Mouse (Mus musculus): ENCODE results near the gene Tmem200a.

Gene Tmem200a

DNA sequence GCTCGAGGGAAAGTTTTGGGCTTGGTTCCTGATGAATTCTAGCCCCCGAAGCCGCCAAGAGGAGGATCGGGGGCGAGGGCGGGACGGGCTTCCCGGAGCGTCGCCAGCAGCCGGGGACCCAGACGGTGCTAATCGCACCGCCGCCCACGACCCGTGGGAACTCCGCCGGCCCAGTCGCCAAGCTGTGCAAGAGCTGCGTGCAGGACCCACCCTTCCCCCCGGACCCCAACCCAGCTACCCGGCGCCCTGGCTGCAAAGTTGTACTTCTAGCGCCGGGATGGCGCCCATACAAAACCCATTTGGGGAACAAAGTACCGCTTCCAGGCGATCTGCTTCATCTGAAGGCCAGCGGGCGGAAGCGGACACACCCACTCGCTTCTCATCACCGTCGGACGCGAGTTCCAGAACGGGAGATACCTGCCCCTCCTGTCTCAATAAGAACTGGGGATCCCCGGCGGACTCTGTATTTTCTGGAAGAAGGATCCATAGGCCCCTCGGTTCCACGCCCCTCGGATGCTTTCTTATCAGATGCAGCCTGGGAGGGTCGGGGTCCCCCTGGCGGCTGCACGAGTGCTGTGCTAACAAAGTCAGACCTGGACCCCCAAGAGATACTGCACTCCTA is at the start of gene Tmem200a:
Tmem200a (minus strand) TSS at position 532 of the 622 bp plus-strand sequence.
- peak; percentile 59 to 79 for DNase-seq (ENCODE audit: low spot score in 2 of 2)

GRCm38 (mm10) chr10:26119822-26120183 is 41.0 kb upstream of the Tmem200a start:
- DNase-seq (ENCODE audit: low spot score in 2 of 2): peak in 1 of 2 experiments; percentile 12

DNA sequence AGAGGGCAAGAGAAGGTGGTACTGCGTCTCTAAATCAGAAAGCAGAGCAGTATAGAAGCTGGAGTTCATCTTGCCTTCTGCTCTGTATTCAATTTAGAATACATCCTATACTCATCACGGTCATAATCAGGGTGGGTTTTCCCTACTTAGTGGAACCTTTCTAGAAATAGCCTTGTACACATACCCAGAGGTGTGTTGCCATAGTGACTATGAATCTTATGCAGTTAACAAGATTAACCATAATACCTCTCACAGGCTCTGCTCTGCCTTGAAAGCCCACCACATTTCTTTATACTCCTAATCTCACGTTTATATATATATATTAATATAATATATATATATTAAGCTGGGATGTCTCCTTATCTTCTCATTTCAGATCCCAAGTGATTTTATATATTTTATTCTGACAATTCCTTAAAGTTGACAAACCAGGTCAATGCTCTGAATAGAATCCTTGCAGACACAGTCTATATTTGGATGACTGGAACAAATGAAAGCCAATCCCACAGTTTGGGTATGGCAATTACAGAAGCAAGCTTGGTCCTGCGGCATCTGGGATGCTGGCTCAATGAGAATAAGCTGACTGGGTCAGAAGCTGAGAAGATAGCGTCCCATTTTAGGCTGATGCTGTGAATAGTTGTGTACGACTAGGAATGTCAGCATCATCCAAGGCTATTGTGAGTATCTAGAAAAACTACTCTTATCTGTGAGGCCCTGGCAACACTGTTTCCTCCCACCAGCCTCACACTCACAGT is 40.4 kb upstream of the Tmem200a start:
- DNase-seq (ENCODE audit: low spot score in 2 of 2): no peak

- DNase-seq (ENCODE audit: low spot score in 2 of 2): no peak
Observed at GRCm38 (mm10) chr10:26114409-26114808, 35.6 kb upstream of the Tmem200a start.

DNA sequence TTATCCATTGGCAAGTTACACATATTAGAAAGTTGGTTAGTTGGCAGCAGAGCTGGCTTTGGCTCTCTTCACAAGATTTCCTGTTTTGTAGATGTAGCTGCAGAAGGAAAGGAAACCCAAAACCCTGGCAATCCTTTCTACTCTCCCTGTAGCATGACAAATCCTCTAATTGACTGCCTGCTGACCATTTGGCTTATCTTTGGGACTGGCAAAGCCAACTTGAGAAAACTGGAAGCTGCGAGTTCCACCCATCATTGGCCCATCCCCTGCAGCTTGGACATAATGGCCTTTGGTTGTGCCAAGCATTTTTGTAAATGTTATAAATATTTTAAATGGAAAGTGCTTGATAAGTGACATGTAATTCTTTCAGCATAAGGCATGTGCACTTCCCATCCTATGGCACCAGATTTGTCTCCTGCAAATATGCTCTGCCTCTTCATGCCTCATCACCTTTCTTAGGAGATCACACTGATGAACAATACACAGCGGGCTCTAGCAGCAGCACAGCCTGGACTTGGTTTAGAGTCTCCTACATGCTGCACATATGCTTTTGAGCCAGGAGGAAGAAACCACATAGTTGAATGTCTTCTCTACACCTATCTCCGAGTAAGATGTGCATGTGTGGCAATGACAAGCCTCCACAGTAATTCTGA is 24.6 kb upstream of the Tmem200a start:
- DNase-seq (ENCODE audit: low spot score in 2 of 2): no peak

DNA sequence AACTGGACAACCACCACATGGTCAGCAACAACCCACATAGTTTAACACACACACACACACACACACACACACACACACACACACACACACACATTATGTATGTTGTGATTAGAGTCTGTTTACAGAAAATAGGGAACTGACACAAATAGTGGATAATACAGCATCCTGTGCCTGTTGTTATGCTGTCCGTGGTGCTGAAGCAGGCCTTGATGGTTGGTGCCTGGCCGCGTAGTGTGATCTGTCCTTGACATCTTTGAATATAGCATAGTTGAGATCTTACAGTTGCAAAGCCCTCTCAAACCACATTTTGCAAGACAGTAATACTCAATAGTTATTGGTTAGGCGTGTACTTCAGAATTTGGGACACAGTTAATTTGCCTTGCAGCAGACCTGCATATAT is 3.2 kb upstream of the Tmem200a start:
- no peak for DNase-seq (ENCODE audit: low spot score in 2 of 2)

DNA sequence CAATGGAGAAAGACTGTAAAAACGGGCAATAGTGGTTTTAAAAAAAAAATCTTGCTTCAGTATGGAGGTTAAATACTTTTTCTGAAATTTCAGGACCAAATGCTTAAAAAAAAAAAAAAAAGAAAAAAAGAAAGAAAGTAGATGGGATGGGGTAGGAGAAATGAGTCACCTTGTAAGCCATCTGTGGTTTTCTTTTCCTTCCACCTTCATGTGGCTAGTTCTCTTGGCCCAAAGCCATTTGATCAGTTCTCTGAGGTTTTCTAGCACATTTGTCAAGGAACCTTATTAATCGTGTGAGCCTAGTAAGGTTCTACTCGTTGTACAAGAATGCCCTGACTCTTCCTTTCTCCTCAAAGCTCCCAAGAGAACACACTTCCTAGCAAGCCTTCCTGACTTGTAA is 826 bp upstream of the Tmem200a start:
- DNase-seq (ENCODE audit: low spot score in 2 of 2): no peak

GRCm38 (mm10) chr10:26077671-26078481 is 976 bp downstream of the Tmem200a start, which contains the start of gene Gm9767:
TSS of gene Gm9767 (plus strand) at chr10:26078255.
- peak; percentile 10 to 34 for DNase-seq (ENCODE audit: low spot score in 2 of 2)

DNA sequence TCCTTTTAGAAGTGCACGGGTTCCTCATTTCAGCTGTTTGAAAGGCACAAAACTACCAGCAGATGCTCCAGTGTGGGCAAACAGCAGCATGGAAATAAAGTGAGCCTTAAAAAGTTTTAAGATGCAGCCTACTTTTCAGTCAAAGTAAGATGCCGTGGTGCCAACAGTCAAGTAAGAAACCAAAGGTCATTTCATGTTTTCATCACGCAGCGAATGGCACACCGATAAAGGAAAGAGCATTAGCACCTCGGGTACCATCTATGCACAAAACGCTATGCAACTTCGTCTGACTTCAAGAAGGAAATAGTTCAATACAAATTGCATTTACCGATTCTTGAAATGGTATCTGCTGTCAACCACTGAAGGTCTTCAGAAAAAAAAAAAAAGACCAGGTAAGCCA is 1.9 kb downstream of the Tmem200a start:
- DNase-seq (ENCODE audit: low spot score in 2 of 2): no peak

GRCm38 (mm10) chr10:26071986-26072385 is 6.9 kb downstream of the Tmem200a start:
- no peak for DNase-seq (ENCODE audit: low spot score in 2 of 2)

DNA sequence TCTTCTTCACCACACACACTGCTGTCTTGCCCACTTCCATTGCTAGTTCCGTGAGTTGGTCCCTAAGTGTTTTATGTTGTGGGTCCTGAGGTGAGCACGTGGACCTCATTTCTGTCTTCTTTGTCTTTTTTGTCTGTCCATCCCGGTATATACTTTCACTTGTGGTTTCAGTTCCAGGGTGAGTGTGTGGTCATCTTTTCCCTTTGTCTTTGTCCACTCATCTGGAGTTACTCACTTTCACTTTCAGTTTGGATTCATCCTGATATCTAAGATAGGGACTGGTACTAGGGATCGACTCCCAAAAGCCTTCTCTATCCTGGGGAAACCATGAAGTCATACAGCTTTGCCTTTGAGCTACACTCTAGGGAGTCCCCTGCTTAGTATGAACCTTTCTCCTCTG is 15.8 kb downstream of the Tmem200a start:
- no peak for DNase-seq (ENCODE audit: low spot score in 2 of 2)

- DNase-seq (ENCODE audit: low spot score in 2 of 2): no peak
Observed at GRCm38 (mm10) chr10:26059662-26060307, 19.1 kb downstream of the Tmem200a start.

GRCm38 (mm10) chr10:26051177-26051576 is 27.7 kb downstream of the Tmem200a start:
- no peak for DNase-seq (ENCODE audit: low spot score in 2 of 2)

DNA sequence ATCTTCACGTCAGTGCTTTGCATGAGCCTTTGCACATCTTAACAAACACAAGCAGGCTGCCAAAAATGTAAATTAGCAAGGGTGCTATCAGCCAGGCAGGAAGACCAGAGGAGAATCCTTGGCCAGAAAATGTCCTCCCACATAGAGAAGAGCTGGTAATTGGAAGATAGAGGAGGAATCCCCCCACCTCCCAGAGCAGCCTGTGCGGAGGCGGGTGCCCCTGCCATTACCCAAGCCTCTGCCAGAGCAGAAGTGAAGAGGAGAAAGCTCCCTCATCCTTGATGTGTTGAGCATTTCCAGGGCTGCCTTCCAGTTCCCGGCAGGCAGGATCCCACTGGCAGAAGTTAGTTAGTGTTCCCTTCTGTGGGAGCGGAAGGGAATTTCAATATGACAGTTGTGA is 43.9 kb downstream of the Tmem200a start:
- peak; percentile 61 to 79 for DNase-seq (ENCODE audit: low spot score in 2 of 2)

DNA sequence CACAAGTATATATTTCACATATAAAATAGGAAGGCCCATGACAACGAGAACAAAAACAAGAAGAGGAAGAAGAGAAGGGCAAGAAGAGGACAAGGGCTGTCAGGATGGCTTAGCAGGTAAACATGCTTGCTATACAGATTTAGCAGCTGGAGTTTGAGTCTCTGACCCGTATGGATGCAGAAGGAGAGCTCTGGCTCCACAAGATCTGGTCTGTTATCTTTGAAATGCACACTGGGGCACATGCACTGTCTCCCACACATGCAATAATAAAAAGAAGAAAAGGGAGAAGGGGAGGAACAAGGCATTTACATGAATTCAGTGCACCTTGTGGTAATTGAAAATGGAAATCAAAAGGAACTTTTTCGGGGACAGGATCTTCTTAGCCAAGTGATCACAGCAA is 60.1 kb downstream of the Tmem200a start:
- no peak for DNase-seq (ENCODE audit: low spot score in 2 of 2)

- no peak for DNase-seq (ENCODE audit: low spot score in 2 of 2)
Observed at GRCm38 (mm10) chr10:26014298-26014697, 64.6 kb downstream of the Tmem200a start.

- DNase-seq (ENCODE audit: low spot score in 2 of 2): no peak
Observed at GRCm38 (mm10) chr10:26008948-26009347, 69.9 kb downstream of the Tmem200a start.

- DNase-seq (ENCODE audit: low spot score in 2 of 2): no peak
Observed at GRCm38 (mm10) chr10:26005471-26005870, 73.4 kb downstream of the Tmem200a start.

- no peak for DNase-seq (ENCODE audit: low spot score in 2 of 2)
Observed at GRCm38 (mm10) chr10:26000893-26001292, 78.0 kb downstream of the Tmem200a start.

DNA sequence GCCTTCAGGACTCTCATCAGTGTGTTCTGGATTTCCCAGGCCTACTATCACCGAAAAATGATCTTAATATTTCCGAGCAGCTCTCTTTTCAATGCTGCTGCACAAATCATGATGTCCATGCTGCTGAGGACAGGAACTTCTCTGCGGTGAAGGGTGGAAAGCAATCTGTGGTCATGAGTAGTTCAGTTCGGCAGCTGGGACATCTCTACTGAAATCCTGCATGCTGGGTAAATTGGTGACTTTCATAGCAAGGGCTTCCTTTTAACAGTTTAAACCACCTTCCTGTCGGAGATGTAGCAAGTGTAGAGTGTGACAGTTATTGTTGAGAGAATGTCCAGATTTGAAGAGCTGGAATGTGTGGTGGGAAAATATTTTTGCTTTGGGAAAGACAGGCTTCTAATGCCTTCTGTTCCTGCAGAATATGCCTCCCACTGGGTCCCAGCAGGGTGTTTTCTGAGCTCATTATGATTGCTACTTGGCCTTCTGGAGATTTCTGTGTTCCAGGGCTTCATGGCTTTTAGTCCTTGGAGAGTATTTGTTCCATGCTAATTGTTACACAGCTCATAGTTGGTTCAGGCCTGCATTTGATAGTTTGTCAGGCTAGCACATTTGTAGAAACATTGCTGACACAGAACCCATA is 79.4 kb downstream of the Tmem200a start:
- DNase-seq (ENCODE audit: low spot score in 2 of 2): no peak

DNA sequence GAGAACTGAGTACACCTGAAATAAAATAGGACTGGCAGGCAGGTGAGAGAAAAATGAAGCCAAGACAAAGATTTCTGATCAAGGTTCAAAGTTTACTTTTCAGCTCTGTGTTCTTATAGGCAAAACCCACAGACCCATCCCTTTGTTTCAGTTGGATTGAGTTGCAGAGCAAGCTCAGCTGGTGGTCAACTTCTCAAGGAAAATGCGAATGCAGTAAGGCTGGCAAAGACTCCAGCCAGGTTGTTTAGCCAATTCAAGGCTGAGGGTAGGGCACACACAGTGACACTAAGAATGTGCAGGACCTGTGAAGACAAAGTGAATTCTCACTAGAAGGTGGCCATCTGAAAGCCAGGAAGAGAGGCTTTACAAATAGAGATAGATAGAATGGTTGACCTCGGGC is 94.8 kb downstream of the Tmem200a start:
- no peak for DNase-seq (ENCODE audit: low spot score in 2 of 2)
